Mouse (Mus musculus): Measurements from ENCODE around the gene Hapln4. TPM values are rescaled to one million over a fixed set of nuclear protein-coding genes. Genes with fewer than 3 reads are reported as not detected.
"Not testable (repeated sequence)": the region's sequence is repeated elsewhere in the genome, so short reads cannot be mapped to it uniquely, and the experiment has no call there.

Gene Hapln4
- polyA plus RNA-seq (2014; fragmentation: Nextera tagmentation; extraction: Ambion mirVana) = not detected in 2 replicates

- ATAC-seq (ENCODE audit: insufficient number of reproducible peaks, insufficient read depth, low FRiP score, low read depth) = no peak
- no peak within 1 kb of the TSS for H3K9ac ChIP-seq (replicated peaks; ENCODE audit: low read depth, low read length)
- peak within 1 kb of the TSS; percentile 30 for H3K4me3 ChIP-seq (ENCODE audit: low read depth, low read length)
- H3K27ac ChIP-seq (ENCODE audit: low read length) = no peak within 1 kb of the TSS
- no peaks in the 10 kb centered on the region for H3K36me3 ChIP-seq (ENCODE audit: control insufficient read depth, insufficient read depth, low read length)
- peaks cover 59% of the 10 kb centered on the region for H3K27me3 ChIP-seq (ENCODE audit: control insufficient read depth, insufficient read depth, low read length)
- peak within 1 kb of the TSS; percentile 57 for H3K4me2 ChIP-seq (replicated peaks; ENCODE audit: low read depth, low read length)
- H3K4me1 ChIP-seq (ENCODE audit: control insufficient read depth, insufficient read depth, low read length) = peaks cover 14% of the 10 kb centered on the region; the same call in 1 of the 2 replicates
- H3K9me3 ChIP-seq (ENCODE audit: control insufficient read depth, low read depth, low read length) = no peaks in the 10 kb centered on the region
- WGBS = under 1% methylated on average over 26 of the region's 26 CpGs
Observed at GRCm38 (mm10) chr8:70083285-70083684, at the start of gene Hapln4. Hapln4 (plus strand) TSS chr8:70083457.

GRCm38 (mm10) chr8:70037994-70038393, 45.3 kb upstream of the Hapln4 start:
- 81% methylated on average over 1 of the region's 1 CpGs for WGBS
- Histone ChIP-seq H3K4me3 (ENCODE audit: low read depth, low read length) (no peak overlapping the region), H3K36me3 (ENCODE audit: control insufficient read depth, insufficient read depth, low read length) (peaks cover 3% of the 10 kb centered on the region; the same call in 1 of the 2 replicates), H3K27ac (ENCODE audit: low read length) (no peak overlapping the region), H3K4me2 (replicated peaks; ENCODE audit: low read depth, low read length) (no peak overlapping the region), H3K9ac (replicated peaks; ENCODE audit: low read depth, low read length) (no peak overlapping the region), H3K27me3 (ENCODE audit: control insufficient read depth, insufficient read depth, low read length) (no peaks in the 10 kb centered on the region), H3K9me3 (ENCODE audit: control insufficient read depth, low read depth, low read length) (no peaks in the 10 kb centered on the region), H3K4me1 (ENCODE audit: control insufficient read depth, insufficient read depth, low read length) (peaks cover 11% of the 10 kb centered on the region)
- ATAC-seq (ENCODE audit: insufficient number of reproducible peaks, insufficient read depth, low FRiP score, low read depth) = no peak

GRCm38 (mm10) chr8:70041885-70042546, 41.2 kb upstream of the Hapln4 start:
- Histone ChIP-seq H3K4me3 (ENCODE audit: low read depth, low read length) (peak overlapping the region; percentile 98), H3K27ac (ENCODE audit: low read length) (no peak overlapping the region), H3K4me1 (ENCODE audit: control insufficient read depth, insufficient read depth, low read length) (peaks cover 19% of the 10 kb centered on the region), H3K4me2 (replicated peaks; ENCODE audit: low read depth, low read length) (peak overlapping the region; percentile 96), H3K9ac (replicated peaks; ENCODE audit: low read depth, low read length) (peak overlapping the region; percentile 88), H3K9me3 (ENCODE audit: control insufficient read depth, low read depth, low read length) (no peaks in the 10 kb centered on the region), H3K27me3 (ENCODE audit: control insufficient read depth, insufficient read depth, low read length) (no peaks in the 10 kb centered on the region), H3K36me3 (ENCODE audit: control insufficient read depth, insufficient read depth, low read length) (no peaks in the 10 kb centered on the region)
- peak; percentile 24; the same call in 1 of the 2 replicates for ATAC-seq (ENCODE audit: insufficient number of reproducible peaks, insufficient read depth, low FRiP score, low read depth)
- WGBS = 1% methylated on average over 47 of the region's 47 CpGs

GRCm38 (mm10) chr8:70042583-70043455, 40.4 kb upstream of the Hapln4 start, which contains the start of the genes Mau2 and Sugp1:
Mau2 (minus strand) TSS chr8:70042734.
Sugp1 (plus strand) TSS chr8:70042813.
- peak; percentile 95 for ATAC-seq (ENCODE audit: insufficient number of reproducible peaks, insufficient read depth, low FRiP score, low read depth)
- H3K4me3 ChIP-seq (ENCODE audit: low read depth, low read length) = peak within 1 kb of the TSS; percentile 98
- no peaks in the 10 kb centered on the region for H3K9me3 ChIP-seq (ENCODE audit: control insufficient read depth, low read depth, low read length)
- H3K4me1 ChIP-seq (ENCODE audit: control insufficient read depth, insufficient read depth, low read length) = peaks cover 19% of the 10 kb centered on the region
- peak within 1 kb of the TSS; percentile 88 for H3K9ac ChIP-seq (replicated peaks; ENCODE audit: low read depth, low read length)
- no peak within 1 kb of the TSS for H3K27ac ChIP-seq (ENCODE audit: low read length)
- H3K4me2 ChIP-seq (replicated peaks; ENCODE audit: low read depth, low read length) = peak within 1 kb of the TSS; percentile 96
- H3K36me3 ChIP-seq (ENCODE audit: control insufficient read depth, insufficient read depth, low read length) = 0 out of 2 replicates have a peak, but pooled peaks cover under 1% of the 10 kb centered on the region
- H3K27me3 ChIP-seq (ENCODE audit: control insufficient read depth, insufficient read depth, low read length) = no peaks in the 10 kb centered on the region
- under 1% methylated on average over 65 of the region's 65 CpGs for WGBS

GRCm38 (mm10) chr8:70043996-70044395, 39.3 kb upstream of the Hapln4 start:
- no peak for ATAC-seq (ENCODE audit: insufficient number of reproducible peaks, insufficient read depth, low FRiP score, low read depth)
- 83% methylated on average over 5 of the region's 5 CpGs for WGBS
- H3K27me3 ChIP-seq (ENCODE audit: control insufficient read depth, insufficient read depth, low read length) = no peaks in the 10 kb centered on the region
- H3K4me3 ChIP-seq (ENCODE audit: low read depth, low read length) = no peak overlapping the region; the same call in 1 of the 2 replicates
- peaks cover 19% of the 10 kb centered on the region for H3K4me1 ChIP-seq (ENCODE audit: control insufficient read depth, insufficient read depth, low read length)
- H3K9ac ChIP-seq (replicated peaks; ENCODE audit: low read depth, low read length) = 0 out of 2 replicates have a peak overlapping the region, but pooled peaks have one; percentile 88
- H3K9me3 ChIP-seq (ENCODE audit: control insufficient read depth, low read depth, low read length) = no peaks in the 10 kb centered on the region
- peaks cover 9% of the 10 kb centered on the region; the same call in 1 of the 2 replicates for H3K36me3 ChIP-seq (ENCODE audit: control insufficient read depth, insufficient read depth, low read length)
- H3K4me2 ChIP-seq (replicated peaks; ENCODE audit: low read depth, low read length) = peak overlapping the region; percentile 81
- no peak overlapping the region for H3K27ac ChIP-seq (ENCODE audit: low read length)

GRCm38 (mm10) chr8:70049662-70050061, 33.6 kb upstream of the Hapln4 start:
- no peaks in the 10 kb centered on the region for H3K9me3 ChIP-seq (ENCODE audit: control insufficient read depth, low read depth, low read length)
- ATAC-seq (ENCODE audit: insufficient number of reproducible peaks, insufficient read depth, low FRiP score, low read depth) = no peak

GRCm38 (mm10) chr8:70050434-70050833, 32.8 kb upstream of the Hapln4 start:
- not testable (repeated sequence) for H3K9ac ChIP-seq (replicated peaks; ENCODE audit: low read depth, low read length); H3K27ac ChIP-seq (ENCODE audit: low read length); H3K4me2 ChIP-seq (replicated peaks; ENCODE audit: low read depth, low read length); H3K9me3 ChIP-seq (ENCODE audit: control insufficient read depth, low read depth, low read length); H3K4me3 ChIP-seq (ENCODE audit: low read depth, low read length); ATAC-seq (ENCODE audit: insufficient number of reproducible peaks, insufficient read depth, low FRiP score, low read depth); H3K27me3 ChIP-seq (ENCODE audit: control insufficient read depth, insufficient read depth, low read length); H3K4me1 ChIP-seq (ENCODE audit: control insufficient read depth, insufficient read depth, low read length)
- WGBS = 97% methylated on average over 5 of the region's 5 CpGs
- H3K36me3 ChIP-seq (ENCODE audit: control insufficient read depth, insufficient read depth, low read length) = peaks cover 47% of the 10 kb centered on the region

More at GRCm38 (mm10) chr8:70049662-70050061, 33.6 kb upstream of the Hapln4 start:
- Histone ChIP-seq H3K4me1 (ENCODE audit: control insufficient read depth, insufficient read depth, low read length) (no peaks in the 10 kb centered on the region), H3K4me2 (replicated peaks; ENCODE audit: low read depth, low read length) (no peak overlapping the region), H3K27me3 (ENCODE audit: control insufficient read depth, insufficient read depth, low read length) (no peaks in the 10 kb centered on the region), H3K9ac (replicated peaks; ENCODE audit: low read depth, low read length) (no peak overlapping the region), H3K36me3 (ENCODE audit: control insufficient read depth, insufficient read depth, low read length) (peaks cover 40% of the 10 kb centered on the region), H3K4me3 (ENCODE audit: low read depth, low read length) (no peak overlapping the region), H3K27ac (ENCODE audit: low read length) (no peak overlapping the region)

GRCm38 (mm10) chr8:70057721-70058120, 25.5 kb upstream of the Hapln4 start:
- Histone ChIP-seq H3K4me1 (ENCODE audit: control insufficient read depth, insufficient read depth, low read length) (no peaks in the 10 kb centered on the region), H3K4me3 (ENCODE audit: low read depth, low read length) (no peak overlapping the region)
- 71% methylated on average over 1 of the region's 1 CpGs for WGBS

More at GRCm38 (mm10) chr8:70057721-70058120, 25.5 kb upstream of the Hapln4 start:
- Histone ChIP-seq H3K9ac (replicated peaks; ENCODE audit: low read depth, low read length) (no peak overlapping the region), H3K27ac (ENCODE audit: low read length) (no peak overlapping the region), H3K4me2 (replicated peaks; ENCODE audit: low read depth, low read length) (no peak overlapping the region), H3K27me3 (ENCODE audit: control insufficient read depth, insufficient read depth, low read length) (no peaks in the 10 kb centered on the region), H3K9me3 (ENCODE audit: control insufficient read depth, low read depth, low read length) (no peaks in the 10 kb centered on the region), H3K36me3 (ENCODE audit: control insufficient read depth, insufficient read depth, low read length) (peaks cover 70% of the 10 kb centered on the region)
- ATAC-seq (ENCODE audit: insufficient number of reproducible peaks, insufficient read depth, low FRiP score, low read depth) = no peak
